Mouse (Mus musculus) adrenal gland, postnatal 36 days (tissue): ENCODE measurements around the gene Kcnf1. TPM values are rescaled to one million over a fixed set of nuclear protein-coding genes. Genes with fewer than 3 reads are reported as not detected.
"Not testable (repeated sequence)": the region's sequence is repeated elsewhere in the genome, so short reads cannot be mapped to it uniquely, and the experiment has no call there.

ENCODE experiments used
- DNase-seq, 2 experiments: peaks; one replicate each; pipeline ENCODE4 v3.0.0; 2021; ENCODE audit warnings: mixed read lengths in 1 of 2
- total RNA-seq, 2 experiments: library from RNA; stranded (reverse); gene quantifications; 2 replicates each; pipeline ENCODE4 v1.2.3; 2021

The Kcnf1 gene
- total RNA-seq, 2 experiments from 2014 or later = 0.10 to 0.20 TPM

- no peak for DNase-seq
These were observed 17.1 kb downstream of the Kcnf1 start for GRCm38 (mm10) chr12:17159549-17159948.

GRCm38 (mm10) chr12:17157558-17157957 is 19.1 kb downstream of the Kcnf1 start:
- no peak for DNase-seq

- no peak for DNase-seq
These were observed 20.9 kb downstream of the Kcnf1 start for GRCm38 (mm10) chr12:17155781-17156180.

GRCm38 (mm10) chr12:17152840-17153239 is 23.8 kb downstream of the Kcnf1 start:
- no peak for DNase-seq

- no peak for DNase-seq
These were observed 27.8 kb downstream of the Kcnf1 start for GRCm38 (mm10) chr12:17148920-17149319.

- no peak for DNase-seq
These were observed 34.9 kb downstream of the Kcnf1 start for GRCm38 (mm10) chr12:17141791-17142190.

- DNase-seq = no peak
These were observed 36.3 kb downstream of the Kcnf1 start for GRCm38 (mm10) chr12:17140436-17140835.

- no peak for DNase-seq
These were observed 42.1 kb downstream of the Kcnf1 start for GRCm38 (mm10) chr12:17134546-17135096.

GRCm38 (mm10) chr12:17132243-17132642 is 44.4 kb downstream of the Kcnf1 start:
- no peak for DNase-seq

- no peak for DNase-seq
These were observed 45.1 kb downstream of the Kcnf1 start for GRCm38 (mm10) chr12:17131563-17131962.

GRCm38 (mm10) chr12:17122881-17123280 is 53.8 kb downstream of the Kcnf1 start:
- not testable (repeated sequence) for DNase-seq

Other genes starting within 250 kb of the Kcnf1 start
- gene Pqlc3, start 176.5 kb downstream of the Kcnf1 start, total RNA-seq = 10 to 100 TPM in 1 of 2 experiments, 1 to 10 TPM in 1; 5.1 to 11.1 TPM
- gene 2410004P03Rik, start 165.2 kb downstream of the Kcnf1 start, total RNA-seq = not detected
- 100 to 1,000 TPM; 187 to 216 TPM for gene Pdia6, start 89.7 kb upstream of the Kcnf1 start, total RNA-seq
- 1 to 10 TPM; 1.5 to 2.2 TPM for gene Atp6v1c2, start 152.5 kb upstream of the Kcnf1 start, total RNA-seq
- 10 to 100 TPM; 17.1 to 21.6 TPM for gene Nol10, start 171.6 kb upstream of the Kcnf1 start, total RNA-seq